Mouse (Mus musculus) spleen, adult 2 months (tissue): ENCODE measurements around the gene Usp5.

Experiments used
- CTCF ChIP-seq: fragments of 200-500 bp; IDR thresholded peaks from 2 replicates; pipeline ENCODE4 v1.5.1; 2011; ENCODE audit warnings: mild to moderate bottlenecking, inconsistent platforms; ENCODE audit not compliant: insufficient read depth, insufficient read length, insufficient replicate concordance; ENCODE audit errors: extremely low read depth
- POLR2A ChIP-seq: fragments of 200-500 bp; IDR thresholded peaks from 2 replicates; pipeline ENCODE4 v1.6.1; 2011; ENCODE audit warnings: low read depth, low read length, inconsistent platforms

- TF ChIP-seq CTCF (no peak), POLR2A (no peak)
These were observed 31.2 kb upstream of the Usp5 start for GRCm38 (mm10) chr6:124860511-124860910.
